Mouse (Mus musculus) kidney, adult 8-10 months (tissue): ENCODE measurements around the gene Tmem156.

ENCODE experiments used
- DNase-seq, 2 experiments: peaks; one replicate each; pipeline ENCODE4 v3.0.0; 2022

Tmem156 gene

DNA sequence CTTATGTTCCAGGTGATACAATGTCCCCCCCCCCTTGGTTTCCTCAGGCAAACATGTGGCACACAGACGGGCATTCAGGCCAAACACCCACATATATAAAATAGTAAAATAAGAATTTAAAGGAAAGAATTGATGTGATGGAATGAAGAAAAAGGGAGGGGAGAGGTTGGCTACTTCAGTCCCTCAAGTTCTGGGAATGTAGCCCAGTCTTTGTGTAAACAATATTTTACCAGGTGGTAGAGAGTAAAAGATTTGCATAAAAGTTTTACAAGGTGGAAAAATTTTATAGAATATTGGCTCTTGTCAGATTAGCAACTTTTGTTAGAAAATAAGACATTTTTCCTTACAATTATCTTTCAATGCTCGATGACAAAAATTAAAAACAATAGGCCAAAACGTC is 4.9 kb upstream of the Tmem156 start:
- DNase-seq: no peak

DNA sequence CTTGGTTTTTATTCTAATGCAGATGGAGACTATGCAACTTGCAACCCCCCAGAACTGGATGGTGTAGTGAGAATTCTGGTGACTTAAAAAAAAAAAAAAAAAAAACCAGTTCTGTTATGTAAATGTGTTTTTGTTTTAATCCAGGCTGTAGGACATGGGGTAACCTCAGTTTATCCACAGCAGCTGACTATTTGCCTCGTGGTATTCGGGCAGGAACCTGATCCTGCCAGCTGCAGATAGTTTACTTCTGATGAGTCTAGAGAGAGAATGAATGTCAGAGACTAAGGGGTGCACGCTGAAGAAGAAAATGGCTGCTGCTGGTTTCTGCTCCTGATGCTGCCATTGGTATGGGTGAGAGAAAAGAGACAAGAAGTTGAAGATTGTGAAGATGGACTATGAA is 4.2 kb upstream of the Tmem156 start:
- DNase-seq: no peak

DNA sequence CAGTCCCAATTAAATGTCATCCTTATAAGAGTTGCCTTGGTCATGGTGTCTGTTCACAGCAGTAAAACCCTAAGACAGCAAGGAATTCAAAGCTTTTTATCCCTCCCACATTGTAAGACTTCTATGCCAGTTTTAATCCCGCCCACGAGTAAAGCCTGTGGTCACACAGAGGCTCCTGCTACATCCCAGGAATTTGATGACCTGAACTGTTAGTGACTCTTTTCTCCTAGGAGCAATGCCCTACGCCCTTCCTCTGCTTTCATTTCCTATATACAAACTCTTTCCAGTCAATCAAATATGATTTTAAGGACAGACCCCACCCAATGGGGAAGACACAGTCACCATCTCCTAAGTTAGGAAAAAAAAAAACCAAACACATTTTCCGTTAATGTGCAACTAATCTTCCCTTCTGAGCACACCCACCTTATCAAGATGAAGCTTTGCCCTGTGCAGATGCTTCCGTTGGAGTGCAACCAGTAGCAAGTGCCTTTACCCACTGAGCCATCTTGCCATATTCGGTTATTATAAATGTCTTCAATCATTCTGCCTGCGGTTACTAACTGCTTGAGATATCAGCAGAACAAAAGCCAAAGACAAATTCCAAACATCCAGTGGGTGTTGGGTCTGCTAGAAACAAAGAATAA is 3.1 kb upstream of the Tmem156 start:
- no peak for DNase-seq

DNA sequence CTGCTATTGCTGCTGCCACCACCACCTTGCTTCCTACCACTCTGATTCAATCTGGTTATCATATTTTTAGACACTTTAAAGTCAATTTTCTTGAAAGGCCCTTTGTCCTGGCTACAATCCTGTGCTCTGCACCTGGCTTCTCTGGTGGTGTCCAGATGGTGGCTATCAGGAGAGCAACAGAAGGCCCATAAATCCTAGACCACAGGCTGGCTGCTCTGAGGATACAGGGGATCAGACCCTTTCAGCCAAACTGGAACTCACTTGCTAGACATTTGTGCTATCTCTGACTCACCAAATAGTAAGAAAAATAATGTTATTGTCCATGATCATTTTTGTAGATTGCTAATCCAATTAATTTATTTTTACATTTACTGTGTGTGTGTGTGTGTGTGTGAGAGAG is 1.8 kb upstream of the Tmem156 start:
- no peak for DNase-seq

DNA sequence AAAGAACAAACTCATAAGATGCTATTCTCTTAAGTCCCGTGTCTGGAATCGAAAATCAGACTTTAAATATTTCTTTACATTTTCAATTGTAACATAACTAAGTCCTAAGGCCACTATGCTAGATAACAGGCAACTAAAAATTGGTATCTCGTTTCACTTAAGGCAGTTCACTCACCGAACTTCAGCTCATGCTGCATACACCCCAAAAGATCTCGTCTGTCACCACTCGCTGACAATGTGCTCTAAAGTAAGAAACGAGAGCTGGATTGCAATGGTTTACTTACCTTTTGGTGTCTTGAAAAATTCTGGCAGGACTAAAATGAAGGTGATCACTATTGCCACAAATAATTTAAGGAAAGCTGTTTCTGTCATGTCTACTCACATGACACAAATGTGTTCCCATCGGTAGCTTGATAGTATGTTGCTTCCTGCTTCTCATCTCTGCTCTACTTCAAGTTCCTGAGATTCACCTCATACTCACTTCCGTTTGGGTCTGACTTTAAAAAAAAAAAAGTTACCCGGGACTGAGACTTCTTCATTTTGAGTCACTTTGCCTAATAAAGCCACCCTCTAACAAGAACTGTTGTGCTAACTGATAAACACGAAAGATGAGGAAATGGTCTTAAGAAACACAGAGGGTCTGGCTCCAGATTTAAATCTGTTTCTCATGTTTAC is 611 bp downstream of the Tmem156 start:
- DNase-seq: no peak

DNA sequence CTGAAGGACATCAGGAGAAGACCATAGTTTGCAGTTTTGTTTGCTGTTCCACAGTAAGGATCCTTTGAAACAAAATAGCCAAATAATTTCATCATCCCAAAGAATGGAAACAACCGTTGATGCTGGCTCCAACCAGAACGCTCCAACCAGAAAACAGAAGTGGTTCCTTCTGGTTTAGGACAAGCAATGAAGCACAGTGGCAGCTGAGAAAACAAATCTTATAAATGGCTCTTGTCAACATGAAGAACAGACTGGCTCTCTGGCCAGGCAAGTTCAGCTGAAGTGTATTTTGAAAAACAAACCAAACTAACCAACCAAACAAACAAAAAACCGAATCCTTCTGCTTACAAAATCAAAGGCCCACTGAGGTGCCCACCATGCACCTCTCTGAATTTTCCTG is 2.2 kb downstream of the Tmem156 start:
- no peak for DNase-seq

DNA sequence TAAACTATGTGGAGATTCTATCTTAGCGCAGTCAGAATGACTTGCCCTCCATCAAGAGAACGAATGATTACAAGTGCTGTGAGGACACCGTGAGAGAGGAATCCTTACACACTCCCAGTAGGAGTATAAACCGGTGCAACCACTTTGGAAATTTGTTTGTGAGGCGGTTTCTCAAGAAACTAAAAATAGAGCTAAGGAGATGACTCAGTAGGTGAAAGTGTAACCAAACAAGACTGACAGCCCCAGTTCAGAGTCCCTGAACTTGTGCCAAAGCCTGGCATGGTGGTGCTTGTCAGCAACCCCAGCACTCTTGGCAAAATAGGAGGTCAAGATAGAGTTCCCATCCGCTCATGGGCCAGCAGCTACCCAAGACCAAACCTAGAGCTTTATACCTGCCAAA is 5.4 kb downstream of the Tmem156 start:
- DNase-seq: peak; percentile 80 to 85

DNA sequence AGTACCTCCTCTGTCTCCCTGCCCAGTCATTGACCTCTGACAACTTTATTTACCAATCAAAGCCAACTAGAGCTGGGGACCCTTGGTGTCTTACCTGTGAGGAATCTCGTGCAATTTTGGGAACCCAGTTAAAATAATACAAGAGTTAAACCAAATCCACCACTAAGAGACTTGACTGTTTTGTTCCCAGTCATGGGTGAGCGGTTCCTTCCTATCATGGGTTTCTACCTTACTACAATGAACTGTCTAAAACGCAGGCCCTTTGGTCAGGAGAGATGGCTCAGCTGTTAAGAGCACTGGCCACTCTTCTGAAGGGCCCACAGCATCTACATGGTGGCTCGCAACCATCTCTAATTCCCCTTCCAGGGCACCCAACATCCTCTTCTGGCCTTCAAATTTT is 10.1 kb downstream of the Tmem156 start:
- DNase-seq: peak in 1 of 2 experiments; percentile 36

DNA sequence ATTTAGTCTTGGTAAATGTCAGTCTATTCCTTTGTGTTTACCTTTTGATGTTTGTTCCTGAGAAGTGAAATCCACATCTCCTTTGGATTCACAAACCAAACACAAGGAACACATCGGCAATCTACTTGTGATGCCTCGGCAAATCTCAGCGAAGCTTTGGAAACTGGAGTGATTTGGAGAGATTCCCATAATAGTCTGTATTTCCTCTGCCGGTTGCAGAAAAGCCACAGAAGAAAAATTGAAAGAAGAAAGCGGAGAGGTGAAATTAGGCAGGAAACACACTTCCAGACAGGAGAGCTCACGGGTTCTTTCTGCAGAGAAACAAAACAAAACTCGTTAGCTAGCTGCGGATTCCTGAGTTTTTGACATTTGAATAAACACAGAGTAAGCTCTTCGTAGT is 12.1 kb downstream of the Tmem156 start:
- DNase-seq: no peak

DNA sequence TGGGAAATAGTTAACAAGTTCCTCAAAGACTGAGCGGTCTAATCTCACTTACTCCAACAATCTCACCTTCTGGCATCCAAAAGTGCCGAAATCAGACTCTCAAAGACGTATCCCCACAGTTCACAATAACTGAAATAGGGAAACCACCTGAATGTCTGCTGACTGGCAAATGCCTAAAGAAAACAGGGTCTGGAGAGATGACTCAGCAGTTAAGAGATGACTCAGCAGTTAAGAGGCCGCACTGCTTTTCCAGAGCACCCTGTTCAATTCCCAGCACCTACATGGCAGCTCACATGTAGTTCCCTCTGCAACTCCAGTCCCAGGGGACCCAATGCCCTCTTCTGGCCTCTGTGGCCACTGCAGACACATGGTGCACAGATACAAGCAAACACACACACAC is 13.9 kb downstream of the Tmem156 start:
- DNase-seq: no peak

DNA sequence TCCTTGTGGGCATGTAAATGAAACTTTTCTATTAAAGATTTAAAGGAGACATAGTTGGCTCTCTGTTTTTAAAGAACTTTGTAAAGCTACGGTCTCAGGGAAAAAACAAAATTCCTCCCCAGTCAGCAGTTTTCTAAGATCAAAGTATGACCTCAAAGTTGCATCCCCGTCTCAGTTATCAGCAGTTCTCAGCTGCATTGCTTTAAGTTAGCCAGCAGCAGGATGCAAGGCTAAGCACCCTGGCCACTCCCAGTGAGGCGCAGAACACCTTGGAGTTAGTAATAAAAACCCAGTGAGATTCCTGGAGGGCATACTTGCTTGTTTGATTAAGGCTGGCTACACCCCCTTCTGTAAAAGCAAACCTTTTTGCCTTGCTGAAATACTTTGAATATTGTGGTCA is 15.2 kb downstream of the Tmem156 start:
- no peak for DNase-seq

DNA sequence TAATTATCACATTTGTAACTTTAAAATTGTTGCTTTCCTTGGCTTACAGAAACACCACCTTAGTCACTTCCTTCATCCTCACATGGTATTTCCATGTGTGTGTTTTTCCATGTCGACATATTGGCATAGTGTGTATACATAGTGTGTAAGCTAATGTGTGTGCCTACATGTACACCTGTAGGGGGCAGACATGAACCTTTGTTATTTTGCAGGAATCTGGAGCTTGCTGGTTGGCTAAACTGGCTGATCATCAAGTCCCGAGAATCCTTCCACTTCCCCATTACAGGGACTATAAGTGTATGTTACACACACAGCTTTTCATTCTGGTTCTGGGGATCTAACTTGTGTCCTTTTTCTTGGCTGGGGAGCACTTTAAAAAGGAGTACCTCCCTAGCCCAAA is 15.8 kb downstream of the Tmem156 start:
- DNase-seq: peak in 1 of 2 experiments; percentile 4

DNA sequence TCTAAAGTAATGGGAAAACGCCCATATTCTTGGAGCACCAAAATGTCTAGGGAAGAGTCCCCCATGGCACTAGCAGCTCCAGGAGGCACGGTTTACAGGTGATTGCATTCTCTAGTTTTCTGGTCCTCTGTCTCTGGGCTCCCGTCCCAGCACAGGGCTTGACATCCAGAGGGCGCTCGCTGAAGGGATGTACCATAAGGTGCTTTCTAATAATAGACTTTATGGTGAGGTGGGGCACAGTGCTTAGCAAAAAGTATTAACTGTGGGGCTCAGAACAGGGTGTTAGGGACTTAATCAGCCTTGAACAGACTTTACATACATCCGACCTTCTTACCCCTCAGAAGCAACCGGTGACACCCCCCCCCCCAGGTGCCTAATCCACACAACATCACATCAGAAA is 17.2 kb downstream of the Tmem156 start:
- DNase-seq: peak in 1 of 2 experiments; percentile 22

DNA sequence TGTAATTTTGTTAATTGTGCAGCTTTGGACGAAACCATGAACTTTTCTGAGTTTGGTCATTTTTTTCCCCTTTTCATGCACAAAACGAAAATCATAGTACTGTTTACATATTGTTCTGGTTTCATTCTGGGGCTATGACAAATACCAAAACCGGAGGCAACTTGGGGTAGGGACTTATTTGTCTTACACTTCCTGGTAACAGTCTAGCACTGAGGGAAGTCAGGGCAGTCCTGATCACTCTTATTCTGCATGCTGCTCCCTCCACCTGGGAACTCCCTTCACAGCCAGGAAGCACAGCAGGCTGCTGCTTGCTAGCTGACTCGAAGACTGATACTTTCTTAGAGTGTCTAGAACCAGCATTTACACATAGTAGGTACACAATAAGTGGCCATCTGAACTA is 18.7 kb downstream of the Tmem156 start:
- no peak for DNase-seq

DNA sequence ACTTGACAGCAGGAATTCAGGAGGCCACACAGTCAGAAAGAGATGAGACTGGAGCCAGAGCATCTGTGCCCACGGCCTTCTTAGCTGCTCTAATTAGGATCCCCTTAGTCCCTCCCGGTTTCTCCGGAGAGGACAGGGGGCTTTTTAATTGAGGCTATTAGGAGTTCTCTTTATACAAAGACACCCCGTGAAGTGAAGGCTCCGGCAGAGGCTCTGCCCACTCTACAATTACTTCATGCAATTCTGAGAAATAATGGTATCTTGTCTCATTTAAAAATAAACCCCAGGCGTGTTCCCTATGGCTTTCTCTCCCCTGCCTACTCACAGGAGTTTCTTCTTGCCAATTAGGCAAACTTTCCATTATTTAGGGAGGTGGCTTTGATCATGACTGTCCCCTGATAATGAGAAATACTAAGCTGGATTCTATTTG is 20.2 kb downstream of the Tmem156 start:
- DNase-seq: no peak

DNA sequence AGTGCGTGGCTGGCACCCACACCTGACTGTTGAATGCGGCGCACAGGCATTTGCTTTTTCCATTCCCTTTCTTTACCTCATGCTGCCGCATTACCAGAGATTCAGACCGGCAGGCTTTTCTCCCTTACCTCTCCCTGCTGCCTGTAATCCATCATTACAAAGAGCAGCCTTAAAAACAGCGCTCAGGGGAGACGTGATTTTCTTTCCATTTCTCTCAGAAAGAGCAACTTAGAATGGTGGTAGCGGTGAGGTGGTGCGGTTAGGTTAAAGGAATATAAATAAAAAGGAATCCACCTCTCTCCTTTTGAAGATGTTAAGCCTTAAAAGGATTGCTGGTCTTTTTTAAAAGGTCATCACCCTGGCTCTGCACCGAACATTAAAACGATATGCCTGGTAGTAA is 22.1 kb downstream of the Tmem156 start:
- no peak for DNase-seq

DNA sequence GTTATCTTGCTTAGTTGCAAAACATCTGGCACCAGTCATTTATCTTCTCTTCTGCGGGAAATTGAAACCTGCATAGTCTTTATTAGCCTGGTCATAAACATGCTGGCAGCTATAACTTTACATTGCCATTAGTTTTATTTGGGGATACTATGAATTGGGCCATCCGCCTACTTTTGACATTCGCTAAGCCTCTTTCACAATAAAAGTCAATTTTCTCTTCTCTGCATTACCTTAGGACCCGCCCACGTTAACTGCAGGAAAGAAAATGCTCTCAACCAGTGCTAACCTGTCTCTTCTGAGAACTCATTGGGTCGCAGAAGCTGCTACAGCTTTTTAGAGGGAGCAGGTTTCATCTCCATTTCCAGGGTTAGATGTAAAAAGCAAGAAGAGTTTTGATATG is 23.8 kb downstream of the Tmem156 start:
- DNase-seq: no peak

DNA sequence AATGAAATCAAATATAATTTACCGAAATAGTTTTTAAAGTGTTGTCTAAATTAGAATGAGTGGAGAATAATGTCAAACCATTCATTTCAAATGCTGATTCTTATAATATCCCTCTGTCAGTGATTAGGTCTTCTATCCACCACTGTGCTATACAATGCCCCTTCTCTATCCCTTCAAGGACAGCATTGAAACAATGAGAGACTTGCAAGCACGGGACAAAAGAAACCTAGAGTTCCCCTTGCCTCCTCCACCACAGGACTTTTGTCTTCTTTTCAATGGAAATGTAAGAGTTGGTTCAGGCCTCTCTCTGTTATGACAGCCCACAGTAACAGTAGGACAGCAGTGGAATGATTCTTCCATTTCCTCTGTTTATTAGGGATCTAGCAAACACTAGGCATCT is 28.7 kb downstream of the Tmem156 start:
- no peak for DNase-seq

DNA sequence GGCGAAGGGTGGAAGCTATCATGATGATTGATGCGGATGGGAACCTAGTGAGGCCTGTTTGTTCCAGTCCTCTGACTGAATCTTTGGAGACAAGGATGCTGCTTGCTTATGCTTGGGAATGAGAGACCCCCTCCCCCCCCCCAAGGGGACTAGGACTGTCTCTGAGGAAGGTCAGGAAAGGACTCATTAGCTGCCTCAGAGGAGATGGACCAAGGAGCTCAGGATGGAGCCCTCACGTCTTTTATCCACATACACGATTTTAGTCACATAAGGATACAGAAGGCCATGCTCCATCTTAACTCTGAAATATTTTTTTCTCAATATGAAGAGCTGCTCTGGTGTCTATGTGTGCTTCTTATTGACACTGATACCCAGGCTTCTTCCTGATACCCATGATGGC is 29.7 kb downstream of the Tmem156 start:
- no peak for DNase-seq

DNA sequence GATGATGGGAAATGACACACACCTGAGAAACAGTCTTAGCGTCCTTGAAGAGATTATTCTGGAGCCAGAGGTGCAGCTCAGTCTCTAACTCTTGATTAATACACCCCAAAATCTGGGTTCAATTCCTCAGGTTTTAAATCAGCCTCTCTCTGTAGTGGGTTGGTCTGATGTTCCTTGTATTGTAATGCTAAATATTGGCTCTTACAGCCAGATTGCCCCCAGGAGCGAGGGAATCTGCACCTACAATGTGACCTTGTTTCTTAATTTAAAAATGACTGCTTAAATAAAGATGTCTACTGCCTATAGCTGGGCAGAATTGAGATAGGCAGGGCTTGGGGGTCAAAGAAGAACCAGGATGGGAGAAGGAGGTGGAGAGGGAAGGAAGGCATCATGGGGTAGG is 32.1 kb downstream of the Tmem156 start:
- DNase-seq: no peak

DNA sequence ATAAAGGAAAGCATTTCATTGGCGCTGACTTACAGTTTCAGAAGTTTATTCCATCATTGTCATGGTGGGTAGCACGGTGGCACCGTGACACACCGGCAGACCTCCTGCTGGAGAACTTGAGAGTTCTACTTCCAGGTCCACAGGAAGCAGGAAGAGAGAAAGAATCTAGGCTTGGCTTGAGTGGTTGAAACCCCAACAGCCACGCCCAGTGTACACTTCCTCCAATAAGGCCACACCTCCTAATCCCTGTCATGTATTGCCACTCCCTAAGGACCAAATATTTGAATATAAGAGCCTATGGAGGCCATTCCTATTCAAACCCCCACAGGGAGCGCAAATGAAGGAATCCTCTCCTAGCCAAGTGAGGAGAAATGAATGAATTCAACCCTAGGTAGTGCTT is 34.3 kb downstream of the Tmem156 start:
- DNase-seq: no peak

DNA sequence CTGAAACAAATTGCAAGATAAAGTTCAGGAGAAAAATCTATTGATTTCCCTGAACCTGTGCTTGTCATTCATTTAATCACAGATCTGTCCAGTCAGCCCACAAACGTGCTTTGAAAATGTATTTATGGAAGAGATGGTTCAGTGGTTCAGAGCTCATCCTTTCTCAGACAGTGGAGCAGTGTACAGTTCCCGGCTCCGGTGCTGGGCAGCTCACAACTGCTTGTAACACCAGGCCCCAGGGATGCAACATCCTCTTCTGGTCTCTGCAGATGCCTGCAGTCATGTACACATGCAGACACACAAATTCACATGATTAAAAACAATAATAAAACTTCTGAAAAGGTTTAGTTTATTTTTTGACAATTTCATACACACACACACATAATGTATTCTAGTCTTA is 40.4 kb downstream of the Tmem156 start:
- no peak for DNase-seq

DNA sequence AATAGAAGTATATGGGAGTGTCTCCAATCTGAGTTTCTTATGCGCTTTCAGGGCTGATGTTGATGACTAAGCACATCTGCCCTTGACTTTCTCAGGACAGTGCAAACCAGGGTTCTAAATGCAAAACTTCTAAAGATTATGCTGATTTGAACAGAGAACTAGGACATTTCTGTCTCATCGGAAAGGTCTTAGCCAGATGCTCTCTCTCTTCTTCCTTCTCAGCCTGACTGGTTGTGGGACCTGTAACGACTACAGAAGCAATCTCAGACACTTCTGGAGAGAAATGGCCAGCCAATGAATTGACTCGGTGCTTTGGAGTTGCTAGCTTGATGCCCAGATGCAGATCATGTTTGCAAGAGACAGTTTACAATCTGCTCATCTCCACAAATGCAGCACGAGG is 42.1 kb downstream of the Tmem156 start:
- no peak for DNase-seq

DNA sequence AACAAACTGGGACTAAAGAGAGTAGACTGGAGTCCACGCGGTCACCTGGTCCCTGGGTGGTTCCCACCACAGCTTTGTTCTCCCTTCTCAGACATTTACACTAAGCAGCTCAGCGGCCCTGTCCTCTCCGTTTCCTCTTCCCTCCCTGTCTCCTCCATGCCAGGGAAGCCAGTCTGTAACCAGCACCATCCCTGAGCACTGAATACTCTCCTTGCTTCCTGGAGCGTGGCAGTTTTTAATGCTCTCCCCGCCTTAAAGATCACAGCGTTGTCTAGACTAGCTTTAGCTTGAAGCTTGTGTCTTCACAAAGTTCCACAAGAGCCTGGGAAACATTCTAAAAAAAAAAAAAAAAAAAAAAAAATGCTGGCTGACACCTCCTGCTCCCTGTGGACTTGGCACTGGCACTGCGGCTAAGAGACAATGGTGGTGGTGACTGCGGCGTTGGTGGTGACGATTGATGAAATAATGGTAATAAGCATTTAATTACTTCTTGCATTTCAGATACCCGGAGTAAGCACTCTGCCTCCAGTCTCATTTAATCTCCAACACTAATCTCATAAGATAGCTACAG is 44.6 kb downstream of the Tmem156 start:
- no peak for DNase-seq
